Mouse (Mus musculus) left cerebral cortex, adult 11 months (tissue): ENCODE data around the gene Gm10750.
"Not testable (repeated sequence)": the region's sequence is repeated elsewhere in the genome, so short reads cannot be mapped to it uniquely, and the experiment has no call there.

Experiments used
- DNase-seq: peaks from one replicate; pipeline ENCODE4 v3.0.0; 2022; ENCODE audit warnings: low spot score

Gene Gm10750

DNA sequence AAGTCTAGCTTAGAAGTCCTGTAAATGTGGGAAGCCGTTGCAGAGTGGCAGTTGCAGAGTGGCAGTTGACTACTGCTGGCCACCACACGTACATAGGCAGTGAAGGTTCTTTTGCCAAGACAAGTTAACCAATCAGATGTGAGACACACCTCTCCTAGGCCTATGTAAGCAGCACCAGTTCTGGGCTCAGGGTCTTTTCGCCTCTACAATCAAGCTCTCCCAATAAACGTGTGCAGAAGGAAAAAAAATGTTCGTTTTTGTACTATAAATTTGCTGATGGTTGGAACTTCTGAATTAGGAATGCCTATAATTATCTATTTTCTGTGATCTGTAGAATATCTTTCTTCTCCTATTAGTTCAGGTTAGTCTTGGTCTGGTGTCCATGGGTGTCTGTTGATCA, at the start of gene Gm10750:
Gene Gm10750, minus strand, starts transcription at position 101 of the 400 bp plus-strand sequence.
- not testable (repeated sequence) for DNase-seq

DNA sequence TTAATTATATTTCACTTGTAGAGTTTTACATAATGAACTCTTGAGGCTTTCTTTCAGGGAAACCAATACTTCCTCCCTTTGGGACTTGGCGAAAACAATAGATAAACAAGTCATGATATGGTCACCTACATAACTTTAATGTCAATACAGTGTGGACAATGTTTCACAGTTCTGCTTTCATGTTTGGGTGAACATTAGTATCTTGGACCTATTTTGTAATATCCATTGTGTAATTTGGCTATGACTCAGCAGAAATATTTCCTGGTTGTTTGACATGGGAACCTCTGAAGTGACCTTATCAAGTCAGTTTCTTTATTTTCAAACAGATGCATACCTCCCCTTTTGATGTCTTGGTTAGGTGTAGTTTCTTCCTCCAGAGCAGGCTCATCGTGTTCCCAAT, 12.2 kb downstream of the Gm10750 start:
- DNase-seq = no peak

GRCm38 (mm10) chr2:149003151-149003550, 13.9 kb downstream of the Gm10750 start, which contains the start of gene Gm1330:
TSS of gene Gm1330 (minus strand) at chr2:149003251.
- DNase-seq = no peak

DNA sequence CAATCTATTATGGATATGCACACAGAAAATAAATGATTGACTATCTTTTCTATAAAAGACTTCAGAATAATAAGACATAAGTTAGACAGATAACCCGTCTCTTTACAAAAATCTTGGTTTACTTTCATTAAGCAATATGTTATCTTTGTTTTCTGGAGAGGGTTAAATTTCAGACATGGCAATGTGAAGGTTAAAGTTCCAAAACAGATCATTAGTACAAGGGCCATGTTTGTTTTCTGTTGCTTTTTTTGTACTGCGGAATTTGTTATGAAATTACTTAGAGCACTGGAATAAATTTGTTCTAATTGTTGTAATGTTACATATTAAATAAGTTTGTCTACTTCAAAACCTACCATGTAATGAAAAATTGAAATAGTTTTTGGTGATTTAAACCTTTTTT, 21.9 kb downstream of the Gm10750 start:
- DNase-seq = no peak
